Mouse (Mus musculus) CH12.LX (cell line): ENCODE results near the gene Itga9.

Source experiments
- MAX ChIP-seq: IDR thresholded peaks from 2 replicates; pipeline ENCODE4 v1.6.1; 2011; ENCODE audit warnings: low read length, improper control_type of control experiment
- POLR2A ChIP-seq: IDR thresholded peaks from 2 replicates; pipeline ENCODE4 v1.6.1; 2011; ENCODE audit warnings: low read depth, mild to moderate bottlenecking, improper control_type of control experiment, low read length
- RCOR1 ChIP-seq: conservative IDR thresholded peaks from 2 replicates; pipeline ENCODE4 v1.6.1; 2012; ENCODE audit warnings: low read depth, mild to moderate bottlenecking, inconsistent platforms, low read length, improper control_type of control experiment

DNA sequence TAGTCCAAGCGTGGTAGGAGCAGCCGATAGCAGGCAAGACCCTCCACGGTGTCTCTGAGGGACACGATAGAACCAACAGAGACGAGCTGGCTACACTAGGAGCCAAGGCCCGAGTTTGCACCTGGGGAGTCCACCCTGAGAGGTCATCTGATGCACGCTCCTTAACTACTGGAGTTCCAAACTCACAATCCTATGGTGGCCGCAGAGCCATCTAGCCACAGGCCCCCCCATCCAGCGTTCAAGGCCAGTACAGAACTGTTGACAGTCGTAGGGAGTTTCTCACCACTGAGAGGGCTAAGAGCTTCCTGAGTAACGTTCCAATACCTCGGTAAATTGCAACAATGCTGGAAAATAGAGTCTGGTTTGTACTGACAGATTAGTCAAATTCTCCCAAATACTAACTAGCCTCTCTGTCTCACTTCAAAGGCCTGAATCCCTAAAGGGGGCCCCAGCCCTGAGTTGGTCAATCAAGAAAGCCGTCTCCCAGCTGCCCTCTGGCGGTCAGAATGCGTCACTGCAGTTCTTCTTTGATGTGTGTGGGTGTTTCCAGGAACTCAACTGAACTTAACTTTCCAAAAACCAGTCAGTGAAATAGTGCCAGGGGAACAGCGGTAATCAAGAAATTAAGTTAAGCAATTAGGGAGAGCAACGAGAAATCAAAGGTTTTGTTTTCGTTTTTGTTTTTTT lies 301.6 kb downstream of the Itga9 start:
- no peak for TF ChIP-seq POLR2A
- TF ChIP-seq RCOR1: no peak
- no peak for TF ChIP-seq MAX
